Mouse (Mus musculus): ENCODE measurements around the gene Zfp61.
"Not testable (repeated sequence)": the region's sequence is repeated elsewhere in the genome, so short reads cannot be mapped to it uniquely, and the experiment has no call there.

Gene Zfp61

GRCm38 (mm10) chr7:24296386-24296785 lies 4.6 kb downstream of the Zfp61 start:
- DNase-seq = no peak

GRCm38 (mm10) chr7:24295376-24295775 lies 5.7 kb downstream of the Zfp61 start:
- no peak for DNase-seq

- no peak for DNase-seq
These were observed 6.3 kb downstream of the Zfp61 start for GRCm38 (mm10) chr7:24294763-24295162.

- no peak for DNase-seq
These were observed 7.8 kb downstream of the Zfp61 start for GRCm38 (mm10) chr7:24293061-24293851.

- no peak for DNase-seq
These were observed 9.5 kb downstream of the Zfp61 start for GRCm38 (mm10) chr7:24291387-24292090.

GRCm38 (mm10) chr7:24290106-24290693 lies 10.8 kb downstream of the Zfp61 start:
- no peak for DNase-seq

GRCm38 (mm10) chr7:24288512-24288911 lies 12.5 kb downstream of the Zfp61 start:
- peak; percentile 38 for DNase-seq

GRCm38 (mm10) chr7:24287670-24288069 lies 13.4 kb downstream of the Zfp61 start:
- DNase-seq = no peak

GRCm38 (mm10) chr7:24286916-24287315 lies 14.1 kb downstream of the Zfp61 start:
- no peak for DNase-seq

GRCm38 (mm10) chr7:24286090-24286489 lies 14.9 kb downstream of the Zfp61 start:
- DNase-seq = no peak

- DNase-seq = no peak
These were observed 20.2 kb downstream of the Zfp61 start for GRCm38 (mm10) chr7:24280858-24281145.

GRCm38 (mm10) chr7:24280031-24280857 lies 20.8 kb downstream of the Zfp61 start:
- no peak for DNase-seq

GRCm38 (mm10) chr7:24278771-24279170 lies 22.3 kb downstream of the Zfp61 start:
- DNase-seq = not testable (repeated sequence)

- no peak for DNase-seq
These were observed 26.6 kb downstream of the Zfp61 start for GRCm38 (mm10) chr7:24274456-24274855.

GRCm38 (mm10) chr7:24271191-24271590 lies 29.8 kb downstream of the Zfp61 start:
- no peak for DNase-seq

GRCm38 (mm10) chr7:24270288-24270672 lies 30.8 kb downstream of the Zfp61 start, which contains the start of gene Zfp93:
Zfp93 (plus strand) TSS chr7:24270420.
- DNase-seq = peak; percentile 91

GRCm38 (mm10) chr7:24269667-24270287 lies 31.3 kb downstream of the Zfp61 start:
- no peak for DNase-seq

GRCm38 (mm10) chr7:24269256-24269655 lies 31.8 kb downstream of the Zfp61 start:
- no peak for DNase-seq

- DNase-seq = no peak
These were observed 32.6 kb downstream of the Zfp61 start for GRCm38 (mm10) chr7:24268176-24269155.

- no peak for DNase-seq
These were observed 41.1 kb downstream of the Zfp61 start for GRCm38 (mm10) chr7:24260000-24260312.

GRCm38 (mm10) chr7:24259306-24259999 lies 41.6 kb downstream of the Zfp61 start:
- no peak for DNase-seq
